Comparison of ENCODE assay signal across 12 mouse cellular contexts in the genomic region with DNA sequence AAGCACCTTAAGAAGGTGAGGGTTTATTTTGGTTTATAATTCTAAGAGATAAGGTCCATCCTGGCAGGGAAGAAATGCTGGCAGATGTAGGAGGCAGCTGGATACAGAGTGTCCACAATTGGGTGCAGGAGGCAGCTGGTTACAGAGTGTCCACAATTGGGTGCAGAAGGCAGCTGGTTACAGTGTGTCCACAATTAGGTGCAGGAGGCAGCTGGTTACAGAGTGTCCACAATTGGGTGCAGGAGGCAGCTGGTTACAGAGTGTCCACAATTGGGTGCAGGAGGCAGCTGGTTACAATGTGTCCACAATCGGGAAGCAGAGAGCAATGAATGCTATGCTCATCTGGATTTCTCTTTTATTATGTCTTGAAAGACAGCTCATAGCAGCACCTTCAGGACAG. TPM values are rescaled to one million over a fixed set of nuclear protein-coding genes. Genes with fewer than 3 reads are reported as not detected.
"Had no signal": no experiment of that assay in that cellular context is flagged by ENCODE, and none has a peak within 500 bp of the region (broad histone marks: within the 10 kb centered on the region; RNA-seq: fewer than 3 reads in every experiment).

No protein-coding gene starts in this region.

RNA-seq across cellular contexts. Expression of gene Stmnd1, which starts 44.8 kb away (rescaled TPM):
- polyA plus RNA-seq: embryonic facial prominence, embryonic 11.5 days; embryonic facial prominence, embryonic 13.5 days; erythroblast, embryonic 14.5 days; forebrain, embryonic 10.5 days; forebrain, embryonic 11.5 days; forebrain, embryonic 12.5 days; forebrain, embryonic 13.5 days; forebrain, embryonic 14.5 days; forebrain, embryonic 15.5 days; forebrain, embryonic 16.5 days; forebrain, postnatal 0 days; frontal cortex, adult 2 months had no signal
